Mouse (Mus musculus) kidney, adult 18-20 months (tissue): ENCODE data around the gene As3mt.

Experiments
- DNase-seq: peaks from one replicate; pipeline ENCODE4 v3.0.0; 2021

Gene As3mt

GRCm38 (mm10) chr19:46707296-46708151, at the start of gene As3mt:
TSS of gene As3mt (plus strand) at chr19:46707458.
- peak; percentile 87 for DNase-seq

DNA sequence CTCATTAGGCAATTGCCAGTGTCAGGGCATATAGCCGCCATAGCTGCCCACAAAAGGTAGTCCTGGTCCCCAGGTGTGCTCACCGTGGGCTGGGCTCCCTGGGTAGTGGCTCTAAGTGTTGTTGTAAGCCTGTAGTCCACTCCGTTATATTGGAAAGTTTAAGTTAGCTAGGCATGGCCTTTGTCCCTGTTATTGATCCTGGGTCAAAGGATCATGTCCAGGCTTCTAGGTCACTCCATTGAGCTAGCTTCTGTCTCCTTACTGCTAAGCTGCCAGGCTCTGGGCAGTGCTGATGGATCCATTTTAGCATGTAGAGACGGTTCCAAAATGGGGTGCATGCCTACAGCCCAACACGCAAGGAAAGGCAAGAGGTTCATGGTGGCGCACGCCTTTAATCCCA, 48.9 kb upstream of the As3mt start:
- no peak for DNase-seq

DNA sequence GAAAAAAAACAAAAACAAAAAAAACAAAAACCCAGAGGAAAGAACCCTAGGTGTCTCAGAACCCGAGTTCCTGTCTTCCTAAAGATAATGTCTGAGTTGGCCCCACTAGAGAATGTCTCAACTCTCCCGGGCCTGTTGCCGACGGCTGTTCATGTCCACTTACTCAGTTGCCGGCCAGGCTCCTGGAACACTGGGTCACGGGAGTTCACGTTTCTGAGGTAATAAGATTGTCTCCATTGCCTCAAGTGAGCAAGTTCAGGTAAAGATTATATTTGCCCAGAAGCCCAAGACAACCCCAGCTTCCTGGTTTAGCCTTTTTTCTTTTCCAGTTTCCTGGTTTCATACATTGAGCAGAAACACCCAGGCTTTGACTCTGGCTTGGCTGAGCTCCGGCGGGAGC, 48.4 kb upstream of the As3mt start:
- no peak for DNase-seq

DNA sequence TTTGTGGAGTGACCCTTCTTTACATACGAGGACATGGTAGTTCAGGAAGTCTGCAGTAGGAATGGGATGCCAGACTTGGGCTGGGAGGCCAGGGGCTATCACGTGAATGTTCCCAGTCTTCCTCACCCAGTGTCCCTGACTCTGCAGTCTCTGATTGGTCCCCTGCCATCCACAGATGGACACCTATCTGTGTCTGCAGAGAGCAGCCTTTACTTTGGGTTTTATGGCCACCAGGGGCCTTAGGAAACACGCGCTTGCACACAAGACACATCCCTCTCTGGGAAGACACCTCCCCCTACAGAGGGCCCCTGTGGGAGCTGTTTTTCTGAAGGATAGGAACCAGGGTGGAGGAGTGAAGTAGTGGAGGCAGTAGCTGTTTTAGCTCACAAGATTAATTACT, 45.7 kb upstream of the As3mt start:
- DNase-seq, result no peak

- no peak for DNase-seq
Observed at GRCm38 (mm10) chr19:46662214-46662613, 45.0 kb upstream of the As3mt start.

GRCm38 (mm10) chr19:46662784-46663183, 44.5 kb upstream of the As3mt start:
- no peak for DNase-seq

DNA sequence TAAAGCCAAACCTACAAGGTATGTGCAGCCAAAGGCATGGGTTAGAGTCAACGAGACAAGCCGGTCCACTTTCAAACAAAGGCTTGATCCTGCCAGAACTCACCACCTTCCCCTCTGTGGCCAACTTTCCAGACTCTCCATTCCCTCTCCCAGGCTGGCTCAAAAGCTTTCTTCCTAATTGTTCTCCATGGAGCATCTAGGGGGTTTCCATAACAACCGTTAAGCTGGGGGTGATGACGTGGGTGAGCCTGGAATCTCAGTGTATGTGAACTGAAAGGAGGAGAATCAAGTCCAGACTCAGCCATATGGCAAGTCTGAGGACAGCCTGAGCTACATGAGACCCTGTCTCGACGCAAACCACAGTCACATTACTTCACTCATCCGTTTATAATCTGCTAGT, 41.8 kb upstream of the As3mt start:
- no peak for DNase-seq

- no peak for DNase-seq
Observed at GRCm38 (mm10) chr19:46667300-46667699, 40.0 kb upstream of the As3mt start.

GRCm38 (mm10) chr19:46668263-46668662, 39.0 kb upstream of the As3mt start:
- DNase-seq, result no peak

DNA sequence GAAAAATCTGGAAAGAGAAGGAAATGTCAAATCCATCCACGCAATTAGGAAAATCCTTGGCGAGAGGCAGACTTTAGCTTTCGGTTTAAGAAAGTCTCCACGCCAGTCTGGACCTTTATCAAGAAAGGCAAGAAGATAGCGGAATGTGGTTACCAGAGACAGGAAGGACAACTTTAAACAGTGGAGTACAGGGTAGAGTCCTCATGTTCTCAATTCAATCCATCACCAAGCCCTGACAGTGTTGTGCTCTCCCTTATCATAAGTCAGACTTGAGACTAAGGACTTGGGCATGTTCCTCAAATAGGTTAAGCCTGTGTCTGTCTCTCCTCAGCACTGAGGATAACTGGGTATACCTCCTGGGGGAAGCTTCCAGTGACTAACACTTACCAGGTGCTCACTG, 37.5 kb upstream of the As3mt start:
- DNase-seq, result no peak

- peak; percentile 72 for DNase-seq
Observed at GRCm38 (mm10) chr19:46670691-46671090, 36.6 kb upstream of the As3mt start.

DNA sequence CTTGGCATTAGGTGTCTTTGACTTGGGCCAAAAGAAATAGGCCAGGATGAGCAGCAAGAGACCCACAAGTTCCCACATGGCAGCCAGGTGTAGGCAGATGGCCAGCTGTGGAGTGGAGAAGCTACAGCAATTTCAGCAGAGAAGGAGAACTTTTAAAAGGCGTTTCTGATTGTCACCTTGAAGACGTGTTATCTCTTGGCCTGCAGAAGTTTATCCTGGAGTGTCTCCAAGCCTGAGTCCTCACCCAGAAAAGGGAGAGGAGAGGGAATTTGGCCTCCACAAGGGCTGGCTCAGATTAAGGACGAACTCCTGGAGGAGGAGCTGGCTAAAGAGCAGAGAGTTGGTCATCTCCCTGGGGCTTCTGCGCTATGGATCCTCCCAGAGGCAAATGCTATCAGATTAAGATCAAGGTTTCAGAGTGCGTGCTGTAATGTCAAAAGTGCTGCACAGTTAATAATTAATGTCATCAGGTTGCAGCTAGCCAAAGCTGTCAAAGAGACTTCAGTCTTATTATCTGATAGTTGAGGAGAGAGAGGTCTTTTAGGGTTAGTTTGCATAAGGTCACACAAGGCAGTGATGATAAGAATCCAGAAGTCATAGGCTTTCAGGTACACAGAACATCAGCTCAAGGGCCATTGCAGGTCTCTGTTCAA, 34.4 kb upstream of the As3mt start, which contains the start of gene Cyp17a1:
Gene Cyp17a1, minus strand, starts transcription at position 407 of the 653 bp plus-strand sequence.
- no peak for DNase-seq

DNA sequence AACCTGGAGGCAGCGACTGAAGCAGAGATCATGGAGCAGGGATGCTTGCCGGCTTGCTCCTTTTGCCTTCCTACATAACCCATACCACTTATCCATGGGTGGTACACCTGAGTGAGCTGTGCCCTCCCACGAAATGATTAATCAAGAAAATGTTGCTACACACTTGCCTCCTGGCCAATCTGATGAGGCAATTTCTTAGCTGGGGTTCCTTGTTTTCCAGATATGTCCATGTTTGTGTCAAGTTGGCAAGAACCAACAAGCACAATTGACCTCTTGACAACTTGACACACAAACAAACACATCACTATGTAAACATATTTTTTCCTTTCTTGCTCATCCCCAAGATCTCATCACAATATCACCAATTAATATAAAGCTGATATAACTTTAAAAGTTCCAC, 31.6 kb upstream of the As3mt start:
- DNase-seq, result no peak

- no peak for DNase-seq
Observed at GRCm38 (mm10) chr19:46679720-46680383, 27.4 kb upstream of the As3mt start.

- peak; percentile 93 for DNase-seq
Observed at GRCm38 (mm10) chr19:46689460-46690372, 17.5 kb upstream of the As3mt start, which contains the start of gene Borcs7. TSS of gene Borcs7 (plus strand) at chr19:46689906.

DNA sequence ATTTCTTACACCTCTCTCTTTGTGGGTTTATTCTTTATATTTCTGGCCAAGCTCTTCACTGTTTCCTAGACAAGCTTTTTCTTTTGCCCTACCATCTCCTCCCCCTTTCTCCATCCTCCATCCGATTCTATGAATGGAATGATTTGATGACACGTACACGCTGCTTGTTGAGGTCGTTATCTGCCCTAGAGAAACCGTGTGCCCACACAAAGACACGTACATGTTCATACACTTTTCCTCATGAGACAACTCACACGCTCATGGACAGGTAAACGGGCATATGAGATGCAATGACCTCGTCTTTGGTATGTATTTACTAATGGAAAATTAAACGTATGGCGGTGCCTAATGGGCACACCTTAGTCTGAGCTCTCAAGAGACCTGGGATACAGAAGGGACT, 16.9 kb upstream of the As3mt start:
- no peak for DNase-seq

DNA sequence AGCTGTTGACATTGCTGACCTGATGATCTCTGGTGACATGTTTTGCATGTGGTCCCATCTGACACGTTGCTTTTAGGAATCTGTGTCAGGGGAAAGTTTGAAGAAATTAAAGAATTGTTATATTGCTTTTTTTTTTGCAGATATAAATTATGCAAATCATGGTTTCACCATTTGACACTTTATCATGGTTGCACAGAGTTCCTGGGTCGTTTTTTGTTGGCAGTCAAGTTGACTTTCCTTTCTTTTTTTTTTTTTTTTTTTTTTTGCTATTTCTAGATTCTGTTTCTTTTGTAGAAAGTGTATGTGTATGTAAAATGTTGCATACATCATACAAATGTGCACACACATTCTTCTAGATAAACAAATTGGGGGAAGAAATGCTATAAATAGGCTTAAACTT, 16.2 kb upstream of the As3mt start:
- DNase-seq, result no peak

DNA sequence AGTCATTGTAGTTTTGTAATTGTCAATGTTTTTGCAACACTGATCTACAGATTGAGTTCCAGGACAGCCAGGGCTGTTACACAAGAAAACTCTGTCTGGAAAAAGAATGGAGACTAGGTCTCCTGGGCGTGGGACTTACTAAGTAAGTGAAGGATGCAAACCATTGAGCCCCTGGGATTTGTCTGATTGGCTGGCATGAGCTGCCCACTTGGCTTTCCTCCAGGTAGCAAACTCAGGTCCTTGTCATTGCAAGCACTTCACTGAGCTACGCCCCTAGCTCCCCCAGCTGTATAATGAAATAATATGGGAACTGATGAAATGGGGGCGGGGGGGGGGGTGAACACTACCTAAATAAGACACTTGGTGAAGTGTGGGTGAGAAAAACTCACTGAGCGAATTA, 14.1 kb upstream of the As3mt start:
- no peak for DNase-seq

GRCm38 (mm10) chr19:46696482-46696881, 10.8 kb upstream of the As3mt start:
- DNase-seq, result no peak

DNA sequence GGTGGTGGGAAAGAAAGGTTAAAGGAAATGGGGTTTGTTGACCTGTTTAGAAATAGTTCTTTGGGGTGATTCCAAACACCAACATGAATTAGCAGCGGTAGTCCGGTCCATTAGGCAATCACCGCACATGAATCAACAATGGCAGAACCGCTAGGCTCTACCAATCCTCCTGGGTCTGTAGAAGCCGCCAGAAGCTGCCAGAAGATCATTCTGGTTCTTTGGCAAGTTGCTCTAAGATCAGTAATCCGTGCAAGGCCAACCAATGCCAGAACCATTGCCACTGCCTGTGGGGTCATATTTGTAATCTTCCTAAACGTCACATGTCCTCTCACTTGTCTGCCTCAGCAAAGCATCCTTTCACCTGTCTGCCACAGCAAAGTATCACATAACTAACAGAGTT, 10.3 kb upstream of the As3mt start:
- no peak for DNase-seq

- no peak for DNase-seq
Observed at GRCm38 (mm10) chr19:46697840-46698517, 9.3 kb upstream of the As3mt start.

DNA sequence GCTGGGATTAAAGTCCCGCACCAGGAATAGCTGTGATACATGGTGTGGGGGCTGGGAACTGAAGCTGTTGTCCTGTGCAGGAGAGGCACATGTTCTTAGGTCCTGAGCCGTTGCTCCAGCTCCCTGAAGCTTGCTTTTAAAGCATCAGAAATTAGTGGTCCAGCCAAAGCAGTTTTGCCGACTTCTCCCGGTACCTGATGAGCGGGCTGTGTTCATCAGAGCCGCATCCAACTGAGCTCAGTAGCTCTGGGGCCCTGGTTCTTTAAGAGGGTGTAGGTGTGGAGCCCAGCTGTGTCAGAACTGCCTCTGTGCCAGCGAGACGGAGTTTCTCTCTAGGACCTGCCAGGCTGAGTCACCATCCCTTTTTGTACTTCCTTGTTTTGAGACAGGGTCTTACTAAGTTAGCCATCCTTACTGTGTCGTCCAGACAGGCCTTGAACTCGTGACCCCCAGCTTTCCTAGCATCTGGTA, 8.2 kb upstream of the As3mt start:
- DNase-seq, result no peak
